Mouse (Mus musculus) C2C12 (cell line): ENCODE results near the gene Hoxd8. TPM values are rescaled to one million over a fixed set of nuclear protein-coding genes. Genes with fewer than 3 reads are reported as not detected.

Experiments
- H3K27me3 ChIP-seq: one replicate; pipeline ENCODE4 v1.6.1; 2011; ENCODE audit not compliant: control insufficient read depth, insufficient read depth, insufficient read length
- H3K36me3 ChIP-seq: one replicate; pipeline ENCODE4 v1.6.1; 2011; ENCODE audit not compliant: control insufficient read depth, insufficient read depth
- H3K4me3 ChIP-seq: one replicate; pipeline ENCODE4 v1.5.1; 2011; ENCODE audit warnings: mild to moderate bottlenecking, control low read depth; ENCODE audit not compliant: poor library complexity, insufficient read depth, severe bottlenecking
- H3K79me2 ChIP-seq: one replicate; pipeline ENCODE4 v1.6.1; 2011; ENCODE audit not compliant: control insufficient read depth, insufficient read depth
- H3K79me3 ChIP-seq: one replicate; pipeline ENCODE4 v1.6.1; 2011; ENCODE audit warnings: low read depth, control low read depth
- H3ac ChIP-seq: one replicate; pipeline ENCODE3; 2011; ENCODE audit warnings: low read depth; ENCODE audit not compliant: control insufficient read depth, insufficient read length
- CEBPB ChIP-seq: IDR thresholded peaks from one replicate; pipeline ENCODE4 v1.6.1; 2011; ENCODE audit warnings: low read depth, mild to moderate bottlenecking, control low read depth, moderate library complexity
- CTCF ChIP-seq: IDR thresholded peaks from one replicate; pipeline ENCODE4 v1.5.1; 2011; ENCODE audit not compliant: control insufficient read depth, insufficient read depth, insufficient read length
- FOSL1 ChIP-seq: IDR thresholded peaks from one replicate; pipeline ENCODE4 v1.8.0; 2011; ENCODE audit warnings: mild to moderate bottlenecking, low read length; ENCODE audit not compliant: poor library complexity, insufficient read depth, severe bottlenecking
- MAX ChIP-seq: IDR thresholded peaks from one replicate; pipeline ENCODE4 v1.6.1; 2011; ENCODE audit warnings: mild to moderate bottlenecking, control low read depth
- MYOD1 ChIP-seq: IDR thresholded peaks from one replicate; pipeline ENCODE4 v1.6.1; 2011; ENCODE audit warnings: low read depth; ENCODE audit not compliant: control insufficient read depth, insufficient read length
- MYOG ChIP-seq: IDR thresholded peaks from one replicate; pipeline ENCODE4 v1.6.1; 2011; ENCODE audit not compliant: control insufficient read depth, insufficient read length; ENCODE audit errors: extremely low read depth
- USF1 ChIP-seq: IDR thresholded peaks from one replicate; pipeline ENCODE4 v1.6.1; 2011; ENCODE audit warnings: low read depth, mild to moderate bottlenecking, control low read depth, moderate library complexity
- polyA plus RNA-seq: library from polyadenylated mRNA; unstranded; fragments of >200 nt; fragmentation: generic; extraction: Trizol; gene quantifications from one replicate; pipeline ENCODE4 v1.2.1, GENCODE M21; 2012; ENCODE audit warnings: missing spikeins

Hoxd8 gene
- polyA plus RNA-seq, 1 experiment, result not detected

GRCm38 (mm10) chr2:74726551-74726950, 22.1 kb downstream of the Hoxd8 start, which contains the start of gene Gm28230:
Gene Gm28230, plus strand, starts transcription at chr2:74726728.
- no peak within 1 kb of the TSS for H3K4me3 ChIP-seq
- peaks cover 64% of the 10 kb centered on the region for H3K27me3 ChIP-seq
- H3K36me3 ChIP-seq, result no peaks in the 10 kb centered on the region

GRCm38 (mm10) chr2:74726973-74727639, 22.7 kb downstream of the Hoxd8 start:
- Histone ChIP-seq H3K4me3 (no peak overlapping the region), H3K79me3 (no peaks in the 10 kb centered on the region), H3K36me3 (no peaks in the 10 kb centered on the region), H3ac (no peak overlapping the region), H3K27me3 (peaks cover 68% of the 10 kb centered on the region), H3K79me2 (no peaks in the 10 kb centered on the region)
- TF ChIP-seq USF1 (peak; percentile 34), MAX (no peak)

More at GRCm38 (mm10) chr2:74726551-74726950, 22.1 kb downstream of the Hoxd8 start, which contains the start of gene Gm28230:
- H3K79me3 ChIP-seq, result no peaks in the 10 kb centered on the region
- no peaks in the 10 kb centered on the region for H3K79me2 ChIP-seq
- TF ChIP-seq MAX (no peak), CEBPB (no peak), MYOD1 (no peak), FOSL1 (no peak), CTCF (no peak), MYOG (no peak)
- H3ac ChIP-seq, result no peak within 1 kb of the TSS

GRCm38 (mm10) chr2:74727640-74728302, 23.4 kb downstream of the Hoxd8 start:
- peaks cover 73% of the 10 kb centered on the region for H3K27me3 ChIP-seq
- H3ac ChIP-seq, result no peak overlapping the region
- TF ChIP-seq USF1 (no peak), CTCF (no peak)
- no peaks in the 10 kb centered on the region for H3K79me2 ChIP-seq
- H3K79me3 ChIP-seq, result no peaks in the 10 kb centered on the region
- no peak overlapping the region for H3K4me3 ChIP-seq
- H3K36me3 ChIP-seq, result no peaks in the 10 kb centered on the region

GRCm38 (mm10) chr2:74728303-74728680, 23.9 kb downstream of the Hoxd8 start:
- H3K79me2 ChIP-seq, result no peaks in the 10 kb centered on the region
- H3K36me3 ChIP-seq, result no peaks in the 10 kb centered on the region
- TF ChIP-seq USF1, result no peak
- no peak for TF ChIP-seq MAX
- TF ChIP-seq FOSL1, result no peak
- no peak for TF ChIP-seq CEBPB
- TF ChIP-seq MYOG, result no peak
- no peak for TF ChIP-seq MYOD1
- no peak for TF ChIP-seq CTCF
- peaks cover 72% of the 10 kb centered on the region for H3K27me3 ChIP-seq
- H3ac ChIP-seq, result no peak overlapping the region
- H3K4me3 ChIP-seq, result no peak overlapping the region
- H3K79me3 ChIP-seq, result no peaks in the 10 kb centered on the region

- H3K79me2 ChIP-seq, result no peaks in the 10 kb centered on the region
- no peaks in the 10 kb centered on the region for H3K36me3 ChIP-seq
- H3K4me3 ChIP-seq, result no peak overlapping the region
- H3ac ChIP-seq, result no peak overlapping the region
- no peak for TF ChIP-seq MYOG
- no peak for TF ChIP-seq CEBPB
- TF ChIP-seq MYOD1, result no peak
- no peak for TF ChIP-seq USF1
- TF ChIP-seq MAX, result no peak
- TF ChIP-seq FOSL1, result no peak
- no peak for TF ChIP-seq CTCF
- H3K27me3 ChIP-seq, result peaks cover 74% of the 10 kb centered on the region
- no peaks in the 10 kb centered on the region for H3K79me3 ChIP-seq
These were observed 25.9 kb downstream of the Hoxd8 start for GRCm38 (mm10) chr2:74730331-74730730.

GRCm38 (mm10) chr2:74731055-74731454, 26.6 kb downstream of the Hoxd8 start:
- Histone ChIP-seq H3K27me3 (peaks cover 74% of the 10 kb centered on the region), H3K79me3 (no peaks in the 10 kb centered on the region), H3K79me2 (no peaks in the 10 kb centered on the region), H3K36me3 (no peaks in the 10 kb centered on the region), H3K4me3 (no peak overlapping the region), H3ac (no peak overlapping the region)
- TF ChIP-seq USF1, result no peak
- no peak for TF ChIP-seq MYOD1
- TF ChIP-seq MYOG, result no peak
- no peak for TF ChIP-seq FOSL1
- TF ChIP-seq CEBPB, result no peak
- no peak for TF ChIP-seq CTCF
- no peak for TF ChIP-seq MAX
